Mouse (Mus musculus) limb, embryonic 14.5 days (tissue): ENCODE measurements around the gene Tle6. TPM values are rescaled to one million over a fixed set of nuclear protein-coding genes. Genes with fewer than 3 reads are reported as not detected.

Experiments
- ATAC-seq: fragments of 200-750 bp; cut with Nextera tagmentation; 2 replicates; pipeline ENCODE4 v1.8.0; 2017; ENCODE audit warnings: low read depth, moderate number of reproducible peaks, moderate TSS enrichment; ENCODE audit not compliant: low FRiP score
- DNase-seq: peaks from one replicate; pipeline ENCODE4 v3.0.0-alpha.2; 2015; ENCODE audit warnings: low spot score
- H3K27ac ChIP-seq: fragments of 300-500 bp; sonication (generic); replicated peaks from 2 replicates; pipeline ENCODE4 v1.5.1; 2014; ENCODE audit warnings: low read depth, mild to moderate bottlenecking, low read length, moderate library complexity, mixed read lengths
- H3K27me3 ChIP-seq: fragments of 300-500 bp; sonication (generic); 2 replicates; pipeline ENCODE4 v1.6.1; 2014; ENCODE audit warnings: low read length, mixed read lengths; ENCODE audit not compliant: control insufficient read depth, insufficient read depth
- H3K36me3 ChIP-seq: fragments of 300-500 bp; sonication (generic); 2 replicates; pipeline ENCODE4 v1.6.1; 2014; ENCODE audit warnings: mild to moderate bottlenecking, low read length, moderate library complexity, mixed read lengths; ENCODE audit not compliant: control insufficient read depth, insufficient read depth
- H3K4me1 ChIP-seq: fragments of 300-500 bp; sonication (generic); 2 replicates; pipeline ENCODE4 v1.6.1; 2014; ENCODE audit warnings: antibody characterized with exemption, low read length, mixed read lengths; ENCODE audit not compliant: control insufficient read depth, insufficient read depth
- H3K4me2 ChIP-seq: fragments of 300-500 bp; sonication (generic); replicated peaks from 2 replicates; pipeline ENCODE4 v1.6.1; 2014; ENCODE audit warnings: low read depth, mild to moderate bottlenecking, low read length, moderate library complexity; ENCODE audit not compliant: severe bottlenecking
- H3K4me3 ChIP-seq: fragments of 300-500 bp; sonication (generic); replicated peaks from 2 replicates; pipeline ENCODE4 v1.5.1; 2014; ENCODE audit warnings: low read length
- H3K9ac ChIP-seq: fragments of 300-500 bp; sonication (generic); 2 replicates; pipeline ENCODE4 v1.6.1; 2014; ENCODE audit warnings: mild to moderate bottlenecking, low read depth, low read length, moderate library complexity; ENCODE audit not compliant: severe bottlenecking
- H3K9me3 ChIP-seq: fragments of 300-500 bp; sonication (generic); 2 replicates; pipeline ENCODE4 v1.6.1; 2016; ENCODE audit warnings: low read length; ENCODE audit not compliant: control insufficient read depth
- POLR2A ChIP-seq: fragments of 200-500 bp; IDR thresholded peaks from 2 replicates; pipeline ENCODE4 v1.8.0; 2012; ENCODE audit warnings: inconsistent platforms, mild to moderate bottlenecking, moderate library complexity, borderline replicate concordance; ENCODE audit not compliant: insufficient read depth, insufficient read length; ENCODE audit errors: extremely low read depth
- WGBS: fragments of 180-500 bp; shearing (Covaris S2); extraction: QIAGEN DNeasy Blood & Tissue Kit; methylation state at CpG from one replicate; pipeline ENCODE4 v1.1.7; 2014; 5-methylcytosine and 5-hydroxymethylcytosine counted together
- polyA plus RNA-seq, 2 experiments: library from polyadenylated mRNA; depleted of rRNA in 1 of 2; stranded (reverse) in 1 of 2; unstranded in 1 of 2; fragments of >200 nt; fragmentation: Nextera tagmentation in 1 of 2; extraction: Ambion mirVana in 1 of 2; gene quantifications; 2 replicates each; pipeline versions ENCODE4 v1.2.1 to v1.2.3; 2012 to 2014

Tle6 gene
- polyA plus RNA-seq, 2 experiments = 9.2 to 24.2 TPM

GRCm38 (mm10) chr10:81638101-81638500 lies 37.2 kb upstream of the Tle6 start:
- no peak overlapping the region for H3K9ac ChIP-seq
- H3K27me3 ChIP-seq = no peaks in the 10 kb centered on the region
- H3K9me3 ChIP-seq = no peaks in the 10 kb centered on the region
- 73% methylated on average over 6 of the region's 6 CpGs for WGBS
- DNase-seq (no peak), ATAC-seq (no peak)
- H3K4me3 ChIP-seq = no peak overlapping the region
- no peak overlapping the region for H3K27ac ChIP-seq
- no peak for TF ChIP-seq POLR2A
- H3K4me1 ChIP-seq = peaks cover 14% of the 10 kb centered on the region
- H3K4me2 ChIP-seq = no peak overlapping the region
- H3K36me3 ChIP-seq = no peaks in the 10 kb centered on the region

- WGBS = 17% methylated on average over 8 of the region's 8 CpGs
- TF ChIP-seq POLR2A = no peak
- ATAC-seq = no peak
Observed at GRCm38 (mm10) chr10:81636338-81636737, 35.5 kb upstream of the Tle6 start.

GRCm38 (mm10) chr10:81633253-81634099 lies 32.6 kb upstream of the Tle6 start:
- WGBS = 3% methylated on average over 33 of the region's 37 CpGs
- peak overlapping the region; percentile 79 for H3K27ac ChIP-seq
- H3K36me3 ChIP-seq = no peaks in the 10 kb centered on the region
- TF ChIP-seq POLR2A = no peak
- DNase-seq (peak; percentile 89), ATAC-seq (peak; percentile 92)
- H3K9ac ChIP-seq = peak overlapping the region; percentile 55
- peak overlapping the region; percentile 45 for H3K4me3 ChIP-seq
- no peaks in the 10 kb centered on the region for H3K9me3 ChIP-seq
- no peaks in the 10 kb centered on the region for H3K27me3 ChIP-seq
- peak overlapping the region; percentile 62 for H3K4me2 ChIP-seq
- H3K4me1 ChIP-seq = peaks cover 3% of the 10 kb centered on the region; the same call in 1 of the 2 replicates

More at GRCm38 (mm10) chr10:81636338-81636737, 35.5 kb upstream of the Tle6 start:
- DNase-seq = no peak
- Histone ChIP-seq H3K4me3 (no peak overlapping the region), H3K4me1 (peaks cover 3% of the 10 kb centered on the region; the same call in 1 of the 2 replicates), H3K27me3 (no peaks in the 10 kb centered on the region), H3K27ac (no peak overlapping the region), H3K4me2 (no peak overlapping the region), H3K9me3 (no peaks in the 10 kb centered on the region), H3K9ac (no peak overlapping the region), H3K36me3 (no peaks in the 10 kb centered on the region)

GRCm38 (mm10) chr10:81628390-81628789 lies 27.5 kb upstream of the Tle6 start, which contains the start of gene Ankrd24:
Gene Ankrd24 (plus strand): TSS chr10:81628540.
- DNase-seq = no peak
- Histone ChIP-seq H3K36me3 (peaks cover 28% of the 10 kb centered on the region), H3K9me3 (no peaks in the 10 kb centered on the region), H3K4me2 (peak within 1 kb of the TSS; percentile 69), H3K4me3 (peak within 1 kb of the TSS; percentile 65), H3K27ac (peak within 1 kb of the TSS; percentile 85), H3K9ac (peak within 1 kb of the TSS; percentile 67), H3K27me3 (no peaks in the 10 kb centered on the region), H3K4me1 (peaks cover 13% of the 10 kb centered on the region)
- no peak for ATAC-seq
- WGBS = 72% methylated on average over 16 of the region's 16 CpGs
- TF ChIP-seq POLR2A = no peak

- peak; percentile 23 for ATAC-seq
- peak overlapping the region; percentile 85 for H3K27ac ChIP-seq
- TF ChIP-seq POLR2A = no peak
- H3K9ac ChIP-seq = peak overlapping the region; percentile 67
- DNase-seq = no peak
- H3K36me3 ChIP-seq = peaks cover 31% of the 10 kb centered on the region
- peak overlapping the region; percentile 69 for H3K4me2 ChIP-seq
- H3K27me3 ChIP-seq = no peaks in the 10 kb centered on the region
- peak overlapping the region; percentile 65 for H3K4me3 ChIP-seq
- H3K4me1 ChIP-seq = peaks cover 13% of the 10 kb centered on the region
- 48% methylated on average over 7 of the region's 7 CpGs for WGBS
- H3K9me3 ChIP-seq = no peaks in the 10 kb centered on the region
Observed at GRCm38 (mm10) chr10:81627836-81628220, 27.0 kb upstream of the Tle6 start.
